Mouse (Mus musculus): ENCODE measurements around the gene Olfr996. TPM values are rescaled to one million over a fixed set of nuclear protein-coding genes. Genes with fewer than 3 reads are reported as not detected.

Gene Olfr996
- polyA plus RNA-seq, 1 experiment from 2014 or later, result not detected

- H3K4me1 ChIP-seq (ENCODE audit: insufficient read depth), result no peaks in the 10 kb centered on the region
- DNase-seq (no peak), ATAC-seq (ENCODE audit: insufficient read depth) (no peak)
- H3K9ac ChIP-seq, result no peak within 1 kb of the TSS
- no peak within 1 kb of the TSS for H3K4me3 ChIP-seq (ENCODE audit: low read depth, low read length)
- 54% methylated on average over 1 of the region's 1 CpGs for WGBS
- no peak within 1 kb of the TSS for H3K27ac ChIP-seq (ENCODE audit: low read depth)
- no peak within 1 kb of the TSS for H3K4me2 ChIP-seq
- H3K36me3 ChIP-seq (ENCODE audit: insufficient read depth), result no peaks in the 10 kb centered on the region
- TF ChIP-seq CTCF (IDR thresholded peaks at IDR 0.05; ENCODE audit: low read depth), result no peak
- no peaks in the 10 kb centered on the region for H3K9me3 ChIP-seq (ENCODE audit: low read depth, low read length)
- H3K27me3 ChIP-seq (ENCODE audit: insufficient read depth, low read length), result no peaks in the 10 kb centered on the region
Observed at GRCm38 (mm10) chr2:85611803-85612202, 32.8 kb downstream of the Olfr996 start, which contains the start of gene Olfr1000. Gene Olfr1000 (minus strand): TSS chr2:85611903.

Other genes with a start within 250 kb of the Olfr996 start
- not detected in 2 replicates for gene Olfr987, start 239.9 kb upstream of the Olfr996 start, polyA plus RNA-seq (2014; fragmentation: Nextera tagmentation; extraction: Ambion mirVana)
- gene Olfr988, start 216.0 kb upstream of the Olfr996 start, polyA plus RNA-seq (2014; fragmentation: Nextera tagmentation; extraction: Ambion mirVana), result not detected in 2 replicates
- gene Olfr992, start 169.7 kb upstream of the Olfr996 start, polyA plus RNA-seq (2014; fragmentation: Nextera tagmentation; extraction: Ambion mirVana), result not detected in 2 replicates
- gene Olfr993, start 164.3 kb upstream of the Olfr996 start, polyA plus RNA-seq (2014; fragmentation: Nextera tagmentation; extraction: Ambion mirVana), result not detected in 2 replicates
- not detected in 2 replicates for gene Olfr994, start 142.8 kb upstream of the Olfr996 start, polyA plus RNA-seq (2014; fragmentation: Nextera tagmentation; extraction: Ambion mirVana)
- not detected in 2 replicates for gene Olfr995, start 135.6 kb upstream of the Olfr996 start, polyA plus RNA-seq (2014; fragmentation: Nextera tagmentation; extraction: Ambion mirVana)
- 0.14 TPM in 1 of 2 replicates, not detected in the other for gene 4833423E24Rik, start 60.2 kb upstream of the Olfr996 start, polyA plus RNA-seq (2014; fragmentation: Nextera tagmentation; extraction: Ambion mirVana)
- not detected in 2 replicates for gene Olfr998, start 9.7 kb downstream of the Olfr996 start, polyA plus RNA-seq (2014; fragmentation: Nextera tagmentation; extraction: Ambion mirVana)
- not detected in 2 replicates for gene Olfr1000, start 32.7 kb downstream of the Olfr996 start, polyA plus RNA-seq (2014; fragmentation: Nextera tagmentation; extraction: Ambion mirVana)
- not detected in 2 replicates for gene Olfr1002, start 71.5 kb downstream of the Olfr996 start, polyA plus RNA-seq (2014; fragmentation: Nextera tagmentation; extraction: Ambion mirVana)
- not detected in 2 replicates for gene Olfr154, start 85.2 kb downstream of the Olfr996 start, polyA plus RNA-seq (2014; fragmentation: Nextera tagmentation; extraction: Ambion mirVana)
- gene Olfr1006, start 99.6 kb downstream of the Olfr996 start, polyA plus RNA-seq (2014; fragmentation: Nextera tagmentation; extraction: Ambion mirVana), result not detected in 2 replicates
- not detected in 2 replicates for gene Olfr1008, start 110.2 kb downstream of the Olfr996 start, polyA plus RNA-seq (2014; fragmentation: Nextera tagmentation; extraction: Ambion mirVana)
- not detected in 2 replicates for gene Olfr1009, start 136.2 kb downstream of the Olfr996 start, polyA plus RNA-seq (2014; fragmentation: Nextera tagmentation; extraction: Ambion mirVana)
- not detected in 2 replicates for gene Olfr1012, start 183.6 kb downstream of the Olfr996 start, polyA plus RNA-seq (2014; fragmentation: Nextera tagmentation; extraction: Ambion mirVana)
- not detected in 2 replicates for gene Olfr1013, start 187.9 kb downstream of the Olfr996 start, polyA plus RNA-seq (2014; fragmentation: Nextera tagmentation; extraction: Ambion mirVana)
- gene Olfr1014, start 193.5 kb downstream of the Olfr996 start, polyA plus RNA-seq (2014; fragmentation: Nextera tagmentation; extraction: Ambion mirVana), result not detected in 2 replicates
- gene Olfr1015, start 202.8 kb downstream of the Olfr996 start, polyA plus RNA-seq (2014; fragmentation: Nextera tagmentation; extraction: Ambion mirVana), result not detected in 2 replicates
- gene Olfr1016, start 223.3 kb downstream of the Olfr996 start, polyA plus RNA-seq (2014; fragmentation: Nextera tagmentation; extraction: Ambion mirVana), result not detected in 2 replicates
- not detected in 2 replicates for gene Olfr1018, start 239.3 kb downstream of the Olfr996 start, polyA plus RNA-seq (2014; fragmentation: Nextera tagmentation; extraction: Ambion mirVana)

Data from lung, embryonic 14.5 days (tissue).